Mouse (Mus musculus) kidney, embryonic 16.5 days (tissue): ENCODE measurements around the gene Pgls. TPM values are rescaled to one million over a fixed set of nuclear protein-coding genes. Genes with fewer than 3 reads are reported as not detected.

Experiments used
- ATAC-seq: fragments of 200-750 bp; cut with Nextera tagmentation; 2 replicates; pipeline ENCODE4 v1.8.0; 2017; ENCODE audit warnings: moderate TSS enrichment; ENCODE audit not compliant: low FRiP score, low TSS enrichment
- H3K27ac ChIP-seq: fragments of 300-500 bp; sonication (generic); 2 replicates; pipeline ENCODE4 v1.5.1; 2014; ENCODE audit warnings: low read length
- H3K27me3 ChIP-seq: fragments of 300-500 bp; sonication (generic); 2 replicates; pipeline ENCODE4 v1.6.1; 2014; ENCODE audit warnings: low read length, control low read depth, mixed read lengths; ENCODE audit not compliant: insufficient read depth
- H3K36me3 ChIP-seq: fragments of 300-500 bp; sonication (generic); 2 replicates; pipeline ENCODE4 v1.6.1; 2014; ENCODE audit warnings: low read length, control low read depth, mixed read lengths; ENCODE audit not compliant: insufficient read depth
- H3K4me1 ChIP-seq: fragments of 300-500 bp; sonication (generic); 2 replicates; pipeline ENCODE4 v1.6.1; 2014; ENCODE audit warnings: low read length, control low read depth, mixed read lengths; ENCODE audit not compliant: insufficient read depth
- H3K4me2 ChIP-seq: fragments of 300-500 bp; sonication (generic); replicated peaks from 2 replicates; pipeline ENCODE4 v1.6.1; 2014; ENCODE audit warnings: low read depth, low read length
- H3K4me3 ChIP-seq: fragments of 300-500 bp; sonication (generic); 2 replicates; pipeline ENCODE4 v1.5.1; 2014; ENCODE audit warnings: mild to moderate bottlenecking, low read length
- H3K9ac ChIP-seq: fragments of 300-500 bp; sonication (generic); replicated peaks from 2 replicates; pipeline ENCODE4 v1.6.1; 2014; ENCODE audit warnings: low read length
- H3K9me3 ChIP-seq: fragments of 300-500 bp; sonication (generic); 2 replicates; pipeline ENCODE4 v1.6.1; 2016; ENCODE audit warnings: low read length, control low read depth
- WGBS: fragments of 180-500 bp; shearing (Covaris S2); extraction: QIAGEN DNeasy Blood & Tissue Kit; methylation state at CpG from one replicate; pipeline ENCODE4 v1.1.7; 2014; 5-methylcytosine and 5-hydroxymethylcytosine counted together
- polyA plus RNA-seq: library from polyadenylated mRNA; unstranded; fragments of >200 nt; fragmentation: Nextera tagmentation; extraction: Ambion mirVana; gene quantifications from 2 replicates; pipeline ENCODE4 v1.2.1, GENCODE M21; 2015

The Pgls gene
- polyA plus RNA-seq, 1 experiment from 2014 or later = 252 TPM

DNA sequence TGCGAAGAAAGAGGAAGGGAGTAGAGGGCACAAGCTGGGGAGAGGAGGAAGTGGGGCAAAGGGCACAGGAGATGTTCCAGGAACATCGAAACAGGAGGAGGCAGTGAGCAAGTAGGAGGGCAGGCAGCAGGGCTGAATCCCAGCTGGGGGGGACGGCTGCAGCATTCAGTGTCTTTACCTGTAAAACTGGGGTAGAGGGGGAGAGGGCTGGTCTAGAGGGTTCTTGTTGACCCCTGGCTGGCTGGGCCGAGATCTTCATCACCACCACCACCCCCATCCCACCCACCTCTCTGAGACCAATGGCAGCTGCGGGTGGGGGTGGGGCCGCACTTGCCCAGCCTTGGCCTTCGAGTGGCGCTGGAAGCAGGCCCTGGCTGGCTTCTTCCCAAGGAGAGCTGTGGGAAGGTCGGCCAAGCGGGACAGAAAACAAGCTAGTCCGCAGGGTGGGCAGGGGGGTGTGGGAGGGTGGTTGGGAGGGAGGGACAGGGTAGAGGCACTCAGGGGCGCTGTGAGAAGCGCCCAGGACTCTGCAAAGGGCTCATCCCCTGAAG, 23.5 kb upstream of the Pgls start, which contains the start of gene Slc27a1:
Slc27a1 (plus strand) TSS at position 496 of the 551 bp plus-strand sequence.
- Histone ChIP-seq H3K4me3 (peak within 1 kb of the TSS; percentile 66), H3K9me3 (peaks cover 6% of the 10 kb centered on the region; the same call in 1 of the 2 replicates), H3K9ac (peak within 1 kb of the TSS; percentile 70), H3K27me3 (no peaks in the 10 kb centered on the region), H3K4me2 (peak within 1 kb of the TSS; percentile 91), H3K36me3 (no peaks in the 10 kb centered on the region), H3K27ac (peak within 1 kb of the TSS; percentile 94), H3K4me1 (peaks cover 25% of the 10 kb centered on the region)
- 9% methylated on average over 13 of the region's 13 CpGs for WGBS
- ATAC-seq = peak; percentile 10

DNA sequence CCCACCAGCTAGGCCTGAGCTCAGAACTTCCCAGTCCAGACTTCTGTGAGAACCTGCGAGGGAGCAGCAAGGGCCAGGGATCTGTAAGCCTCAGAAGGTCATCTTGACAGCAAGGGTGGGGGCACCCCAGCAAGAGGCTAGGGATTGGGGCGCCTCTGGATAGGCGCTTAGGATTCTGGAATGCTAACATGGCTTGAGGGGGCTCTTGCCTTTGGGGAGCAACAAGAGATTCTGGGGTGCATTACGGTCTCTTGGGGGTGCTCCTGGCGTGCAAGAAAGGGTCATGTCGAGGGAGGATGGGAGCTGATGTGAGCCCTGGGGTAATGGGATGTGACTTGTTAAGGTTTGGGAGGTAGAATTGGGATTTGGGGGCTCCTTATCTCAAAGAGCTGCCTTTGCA, 23.0 kb upstream of the Pgls start:
- Histone ChIP-seq H3K27me3 (no peaks in the 10 kb centered on the region), H3K9me3 (peaks cover 5% of the 10 kb centered on the region; the same call in 1 of the 2 replicates), H3K4me1 (peaks cover 25% of the 10 kb centered on the region), H3K4me3 (peak overlapping the region; percentile 66), H3K27ac (peak overlapping the region; percentile 94), H3K36me3 (no peaks in the 10 kb centered on the region), H3K4me2 (peak overlapping the region; percentile 91), H3K9ac (peak overlapping the region; percentile 70)
- no peak for ATAC-seq
- WGBS = 21% methylated on average over 6 of the region's 6 CpGs

DNA sequence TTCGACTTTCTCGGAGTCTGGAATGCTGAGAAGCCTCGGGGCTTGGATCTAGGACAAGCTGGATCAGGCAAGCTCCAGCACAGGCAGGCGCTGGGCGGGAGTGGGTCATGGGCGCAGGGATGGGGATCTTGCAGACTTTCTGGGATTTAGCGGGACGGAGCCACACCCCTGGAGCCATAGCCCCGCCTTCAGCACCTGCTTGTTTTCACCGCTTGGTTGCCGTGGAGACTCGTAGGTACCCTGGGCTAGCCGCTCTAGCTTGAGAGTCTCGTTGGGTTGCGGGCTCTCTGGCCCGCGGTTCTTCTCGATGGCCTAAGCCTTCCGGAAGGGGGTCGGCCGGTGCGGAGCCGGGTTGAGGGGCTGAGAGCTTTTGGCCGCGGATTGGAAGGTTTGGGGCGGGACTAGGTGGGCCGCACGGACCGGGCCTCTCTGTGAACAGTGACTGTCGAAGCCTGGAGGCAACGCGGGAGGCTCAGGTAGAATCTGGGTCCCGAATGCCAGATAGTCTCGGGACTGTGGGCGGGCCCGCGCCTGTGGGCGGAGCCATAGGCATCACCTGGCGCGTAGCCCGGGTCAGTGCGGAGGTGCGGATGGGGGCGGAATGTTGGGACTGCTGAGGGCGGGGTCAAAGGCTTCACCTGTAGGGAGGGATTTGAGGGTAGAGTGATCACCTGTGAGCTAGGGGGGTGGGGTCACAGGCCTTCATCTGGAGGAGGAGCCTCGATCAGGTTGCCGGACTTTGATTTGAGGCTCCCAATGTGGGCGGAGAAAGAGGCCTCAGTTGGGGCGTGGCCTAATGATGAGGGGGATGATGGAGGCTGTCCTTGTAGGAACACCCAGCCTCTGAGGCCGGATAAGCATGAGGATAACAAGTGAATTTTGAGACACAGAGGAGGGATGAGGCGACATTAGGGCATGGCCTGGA, 22.3 kb upstream of the Pgls start:
- Histone ChIP-seq H3K9me3 (no peaks in the 10 kb centered on the region), H3K4me2 (peak overlapping the region; percentile 91), H3K27me3 (no peaks in the 10 kb centered on the region), H3K36me3 (no peaks in the 10 kb centered on the region), H3K4me1 (peaks cover 25% of the 10 kb centered on the region), H3K27ac (peak overlapping the region; percentile 94), H3K9ac (peak overlapping the region; percentile 70), H3K4me3 (peak overlapping the region; percentile 66)
- under 1% methylated on average over 51 of the region's 51 CpGs for WGBS
- peak; percentile 78 for ATAC-seq

DNA sequence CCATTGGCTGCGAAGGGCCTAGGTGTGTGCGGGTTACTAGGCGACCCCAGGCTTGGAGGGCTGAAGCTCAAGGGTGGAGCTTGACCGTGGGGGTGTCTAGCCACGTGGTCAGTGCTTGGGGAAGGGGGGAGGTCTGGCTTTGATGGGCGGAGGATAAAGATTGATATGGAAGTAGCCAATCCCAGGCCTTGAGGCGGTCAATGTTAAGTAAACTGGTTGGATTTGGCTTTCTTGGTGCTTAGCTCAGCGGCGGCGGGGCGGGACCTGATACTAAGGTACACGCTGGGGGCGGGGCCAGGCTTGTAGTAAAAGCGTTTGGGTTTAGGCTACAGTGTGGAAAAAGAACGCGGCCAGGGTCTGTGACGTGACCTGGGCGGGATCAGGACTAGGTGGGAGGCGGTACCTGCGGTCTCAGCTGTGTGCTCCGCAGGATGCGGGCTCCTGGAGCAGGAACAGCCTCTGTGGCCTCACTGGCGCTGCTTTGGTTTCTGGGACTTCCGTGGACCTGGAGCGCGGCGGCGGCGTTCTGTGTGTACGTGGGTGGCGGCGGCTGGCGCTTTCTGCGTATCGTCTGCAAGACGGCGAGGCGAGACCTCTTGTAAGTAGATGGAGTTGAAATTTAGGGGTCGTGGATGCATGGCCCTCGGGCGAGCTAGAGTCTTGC, 21.6 kb upstream of the Pgls start:
- no peaks in the 10 kb centered on the region for H3K27me3 ChIP-seq
- no peaks in the 10 kb centered on the region for H3K36me3 ChIP-seq
- peak overlapping the region; percentile 66 for H3K4me3 ChIP-seq
- ATAC-seq = peak; percentile 90
- H3K27ac ChIP-seq = peak overlapping the region; percentile 94
- H3K4me1 ChIP-seq = peaks cover 25% of the 10 kb centered on the region
- peak overlapping the region; percentile 77 for H3K9ac ChIP-seq
- H3K4me2 ChIP-seq = peak overlapping the region; percentile 91
- WGBS = under 1% methylated on average over 41 of the region's 41 CpGs
- H3K9me3 ChIP-seq = no peaks in the 10 kb centered on the region

DNA sequence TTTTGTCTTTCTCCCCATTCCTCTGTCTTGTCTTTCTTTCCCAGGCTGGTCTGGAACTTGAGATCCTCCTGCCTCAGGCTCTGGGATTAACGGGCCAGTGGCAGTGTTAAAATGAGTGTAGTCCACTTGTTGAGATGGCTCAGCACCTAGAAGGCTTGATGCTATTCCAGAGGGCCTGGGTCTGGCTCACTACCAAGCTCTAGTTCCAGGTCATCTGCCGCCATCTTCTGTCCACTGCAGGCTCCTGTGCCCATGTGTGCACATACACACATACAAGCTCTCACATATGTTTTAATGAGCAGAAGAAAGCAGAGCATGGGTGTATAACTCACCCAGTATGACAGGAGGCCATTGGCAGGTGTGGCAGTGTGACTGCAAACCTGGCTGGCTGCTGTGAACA, 19.9 kb upstream of the Pgls start:
- ATAC-seq = no peak
- no peaks in the 10 kb centered on the region for H3K9me3 ChIP-seq
- H3K27me3 ChIP-seq = no peaks in the 10 kb centered on the region
- H3K27ac ChIP-seq = no peak overlapping the region
- H3K4me3 ChIP-seq = no peak overlapping the region
- 81% methylated on average over 2 of the region's 2 CpGs for WGBS
- H3K4me1 ChIP-seq = peaks cover 25% of the 10 kb centered on the region
- no peaks in the 10 kb centered on the region for H3K36me3 ChIP-seq
- no peak overlapping the region for H3K4me2 ChIP-seq
- H3K9ac ChIP-seq = 0 out of 2 replicates have a peak overlapping the region, but pooled peaks have one; percentile 12

DNA sequence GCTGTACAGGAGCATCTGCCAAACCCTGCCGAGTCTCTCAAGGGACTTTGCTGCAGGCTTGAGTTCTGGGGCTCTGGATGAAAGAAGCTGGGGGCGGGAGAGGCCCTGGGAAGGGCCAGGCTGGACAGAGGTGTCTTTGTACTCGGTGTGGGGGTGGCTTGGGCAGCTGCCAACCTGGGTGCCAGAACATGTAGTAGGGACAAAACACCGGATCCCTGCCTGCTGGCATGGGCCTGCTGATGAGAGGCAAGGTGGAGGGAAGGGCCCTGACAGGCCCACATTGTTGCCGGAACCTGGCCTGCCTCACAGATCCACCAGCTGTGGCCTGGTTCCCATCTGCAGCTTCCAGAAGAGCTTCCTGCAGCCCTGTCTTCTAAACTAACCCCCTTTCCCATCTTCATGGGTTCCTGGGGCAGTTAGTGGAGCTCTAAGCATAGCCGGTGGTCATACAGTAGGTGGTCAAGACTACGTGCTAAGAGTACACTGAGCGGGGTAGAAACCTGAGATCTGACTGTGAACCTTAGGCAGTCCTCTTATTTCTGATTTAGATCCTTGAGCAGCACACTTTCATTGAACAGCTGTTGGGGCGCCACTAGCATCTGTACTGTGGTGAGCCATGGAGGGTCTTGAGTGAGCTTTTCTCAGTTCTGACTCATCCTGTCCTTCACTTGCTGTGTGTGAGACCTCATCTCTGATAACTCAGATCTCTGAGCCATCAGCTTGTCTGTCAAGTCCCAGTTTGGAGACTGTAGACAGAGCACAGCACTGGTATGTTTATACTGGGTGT, 18.9 kb upstream of the Pgls start:
- H3K9ac ChIP-seq = 0 out of 2 replicates have a peak overlapping the region, but pooled peaks have one; percentile 34

DNA sequence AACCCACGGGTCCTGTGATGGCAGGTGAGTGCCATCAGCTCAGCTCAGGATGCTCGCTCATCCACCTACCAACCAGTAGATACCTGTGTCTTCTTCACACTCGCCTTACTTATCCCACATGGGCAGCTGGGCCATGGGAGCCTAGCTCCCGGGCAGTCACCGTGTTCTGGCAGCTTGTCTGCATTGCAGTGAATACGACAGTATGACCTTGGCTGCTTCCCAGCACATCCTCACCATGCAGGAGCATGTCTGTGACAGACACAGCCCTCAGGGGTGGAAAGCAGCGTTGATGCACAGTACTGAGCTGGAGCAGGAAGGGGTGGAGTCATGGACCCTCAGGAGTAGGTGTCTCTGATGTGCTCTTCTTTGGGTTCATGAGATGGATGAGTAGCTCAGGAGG, 17.6 kb upstream of the Pgls start:
- H3K4me1 ChIP-seq = peaks cover 7% of the 10 kb centered on the region
- no peak overlapping the region for H3K4me2 ChIP-seq
- H3K4me3 ChIP-seq = no peak overlapping the region
- no peaks in the 10 kb centered on the region for H3K36me3 ChIP-seq
- ATAC-seq = no peak
- H3K9ac ChIP-seq = no peak overlapping the region
- 82% methylated on average over 7 of the region's 7 CpGs for WGBS
- H3K27ac ChIP-seq = no peak overlapping the region
- H3K27me3 ChIP-seq = no peaks in the 10 kb centered on the region
- no peaks in the 10 kb centered on the region for H3K9me3 ChIP-seq

More for the DNA sequence above, 18.9 kb upstream of the Pgls start:
- no peaks in the 10 kb centered on the region for H3K9me3 ChIP-seq
- peaks cover 20% of the 10 kb centered on the region for H3K4me1 ChIP-seq
- no peaks in the 10 kb centered on the region for H3K36me3 ChIP-seq
- WGBS = 78% methylated on average over 9 of the region's 9 CpGs
- no peak overlapping the region for H3K4me3 ChIP-seq
- H3K27ac ChIP-seq = no peak overlapping the region
- no peak for ATAC-seq
- H3K4me2 ChIP-seq = no peak overlapping the region
- H3K27me3 ChIP-seq = no peaks in the 10 kb centered on the region

DNA sequence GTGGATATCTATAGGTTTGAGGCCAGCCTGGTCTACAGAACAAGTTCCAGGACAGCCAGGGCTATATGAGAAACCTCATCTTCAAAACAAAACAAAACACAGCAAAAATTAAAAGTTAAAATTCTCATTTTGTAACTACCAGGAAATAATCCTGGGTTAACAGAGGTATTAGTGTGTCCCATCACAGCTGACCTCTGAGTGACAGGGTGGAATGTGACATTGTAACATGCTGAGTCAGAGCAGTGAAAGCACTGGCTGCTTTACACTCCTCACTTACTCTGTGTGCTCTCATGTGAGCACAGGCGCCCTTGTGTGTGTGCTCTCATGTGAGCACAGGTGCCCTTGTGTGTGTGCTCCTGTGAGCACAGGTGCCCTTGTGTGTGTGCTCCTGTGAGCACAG, 17.0 kb upstream of the Pgls start:
- WGBS = 58% methylated on average over 1 of the region's 1 CpGs
- Histone ChIP-seq H3K9ac (no peak overlapping the region), H3K4me3 (no peak overlapping the region), H3K9me3 (no peaks in the 10 kb centered on the region), H3K27ac (no peak overlapping the region), H3K4me1 (peaks cover 7% of the 10 kb centered on the region), H3K4me2 (no peak overlapping the region), H3K36me3 (no peaks in the 10 kb centered on the region), H3K27me3 (no peaks in the 10 kb centered on the region)
- ATAC-seq = no peak

DNA sequence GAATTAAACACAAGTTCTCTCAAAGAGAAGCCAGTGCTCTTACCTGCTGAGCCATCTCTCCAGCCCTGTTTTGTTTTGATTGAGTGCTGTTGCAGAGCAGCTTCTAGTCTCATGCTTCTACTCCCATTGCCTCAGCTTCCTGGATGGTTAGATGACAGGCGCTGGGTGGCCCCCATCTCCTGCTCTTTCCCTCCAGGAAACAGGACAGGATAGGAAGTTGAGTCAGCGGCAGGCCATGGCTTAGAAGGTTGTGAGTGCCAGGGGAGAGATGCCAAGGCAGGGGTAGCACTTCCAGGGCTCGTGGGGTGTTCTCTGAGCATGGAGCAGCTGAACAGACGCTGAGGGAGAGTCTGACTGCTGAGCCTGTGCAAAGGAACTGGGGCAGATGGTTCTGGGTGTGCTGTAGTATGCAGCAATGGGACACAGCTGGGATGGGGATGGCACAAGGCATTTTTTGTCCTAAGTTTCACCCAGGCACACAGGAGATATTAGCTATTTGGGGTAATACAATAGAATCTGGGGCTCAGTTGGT, 14.1 kb upstream of the Pgls start:
- H3K4me3 ChIP-seq = no peak overlapping the region
- H3K27ac ChIP-seq = no peak overlapping the region
- no peak overlapping the region for H3K4me2 ChIP-seq
- H3K27me3 ChIP-seq = no peaks in the 10 kb centered on the region
- no peak for ATAC-seq
- no peaks in the 10 kb centered on the region for H3K4me1 ChIP-seq
- H3K36me3 ChIP-seq = peaks cover 12% of the 10 kb centered on the region
- H3K9me3 ChIP-seq = no peaks in the 10 kb centered on the region
- WGBS = 74% methylated on average over 4 of the region's 4 CpGs
- H3K9ac ChIP-seq = no peak overlapping the region
